Mouse (Mus musculus): ENCODE data around the gene Prkg1. TPM values are rescaled to one million over a fixed set of nuclear protein-coding genes. Genes with fewer than 3 reads are reported as not detected.

Gene Prkg1
- polyA plus RNA-seq, 1 experiment from 2014 or later = 6.0 TPM

GRCm38 (mm10) chr19:31564329-31564728 lies 200.5 kb downstream of the Prkg1 start:
- Histone ChIP-seq H3K9me3 (ENCODE audit: low read depth, low read length) (no peaks in the 10 kb centered on the region), H3K27me3 (ENCODE audit: insufficient read depth, low read length) (no peaks in the 10 kb centered on the region), H3K9ac (no peak overlapping the region), H3K4me1 (ENCODE audit: insufficient read depth) (no peaks in the 10 kb centered on the region), H3K36me3 (ENCODE audit: insufficient read depth) (no peaks in the 10 kb centered on the region), H3K4me3 (ENCODE audit: low read depth, low read length) (no peak overlapping the region), H3K27ac (ENCODE audit: low read depth) (no peak overlapping the region), H3K4me2 (no peak overlapping the region)
- TF ChIP-seq CTCF (IDR thresholded peaks at IDR 0.05; ENCODE audit: low read depth) = no peak
- no peak for DNase-seq
- WGBS = 82% methylated on average over 4 of the region's 4 CpGs
- no peak for ATAC-seq (ENCODE audit: insufficient read depth)

GRCm38 (mm10) chr19:31546063-31546462 lies 218.8 kb downstream of the Prkg1 start:
- TF ChIP-seq CTCF (IDR thresholded peaks at IDR 0.05; ENCODE audit: low read depth) = no peak
- WGBS = 26% methylated on average over 5 of the region's 5 CpGs
- ATAC-seq (ENCODE audit: insufficient read depth) = peak; percentile 87

GRCm38 (mm10) chr19:31531249-31531740 lies 233.5 kb downstream of the Prkg1 start:
- DNase-seq = peak; percentile 72
- no peaks in the 10 kb centered on the region for H3K9me3 ChIP-seq (ENCODE audit: low read depth, low read length)
- H3K4me2 ChIP-seq = no peak overlapping the region
- 38% methylated on average over 7 of the region's 7 CpGs for WGBS
- TF ChIP-seq CTCF (IDR thresholded peaks at IDR 0.05; ENCODE audit: low read depth) = no peak
- 0 out of 2 replicates have a peak, but pooled peaks cover 7% of the 10 kb centered on the region for H3K4me1 ChIP-seq (ENCODE audit: insufficient read depth)
- H3K27me3 ChIP-seq (ENCODE audit: insufficient read depth, low read length) = no peaks in the 10 kb centered on the region
- H3K4me3 ChIP-seq (ENCODE audit: low read depth, low read length) = no peak overlapping the region
- H3K36me3 ChIP-seq (ENCODE audit: insufficient read depth) = no peaks in the 10 kb centered on the region
- H3K27ac ChIP-seq (ENCODE audit: low read depth) = no peak overlapping the region; the same call in 1 of the 2 replicates
- no peak overlapping the region for H3K9ac ChIP-seq
- ATAC-seq (ENCODE audit: insufficient read depth) = peak; percentile 69; the same call in 1 of the 2 replicates

More at GRCm38 (mm10) chr19:31546063-31546462, 218.8 kb downstream of the Prkg1 start:
- Histone ChIP-seq H3K9ac (no peak overlapping the region), H3K27me3 (ENCODE audit: insufficient read depth, low read length) (no peaks in the 10 kb centered on the region), H3K4me3 (ENCODE audit: low read depth, low read length) (no peak overlapping the region), H3K4me1 (ENCODE audit: insufficient read depth) (0 out of 2 replicates have a peak, but pooled peaks cover 4% of the 10 kb centered on the region), H3K36me3 (ENCODE audit: insufficient read depth) (no peaks in the 10 kb centered on the region), H3K4me2 (no peak overlapping the region), H3K9me3 (ENCODE audit: low read depth, low read length) (no peaks in the 10 kb centered on the region; the same call in 1 of the 2 replicates), H3K27ac (ENCODE audit: low read depth) (no peak overlapping the region)
- DNase-seq = peak; percentile 78

DNA sequence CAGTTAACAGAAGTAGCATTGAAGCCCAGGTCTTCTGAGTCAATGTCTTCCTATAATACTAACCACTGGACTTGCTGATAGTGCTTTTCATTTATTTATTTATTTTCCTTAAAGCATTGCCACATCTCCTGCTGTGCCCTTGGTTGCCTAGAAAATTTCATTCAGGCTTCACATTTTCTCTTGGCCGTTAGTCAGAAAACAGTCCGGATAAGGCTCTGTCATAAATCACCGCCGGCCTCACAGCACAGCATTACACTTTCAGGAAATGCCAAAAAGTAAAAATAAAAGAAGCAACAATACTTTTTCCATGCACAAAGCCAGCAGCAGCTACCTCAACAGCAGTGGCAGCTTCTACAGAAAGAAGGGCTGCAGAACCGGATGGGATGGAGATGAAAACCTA lies 234.2 kb downstream of the Prkg1 start:
- whole genome bisulfite sequencing = 21% methylated on average over 5 of the region's 5 CpGs
- peak overlapping the region; percentile 23; the same call in 1 of the 2 replicates for H3K4me2 ChIP-seq
- DNase-seq = peak; percentile 85
- H3K4me3 ChIP-seq (ENCODE audit: low read depth, low read length) = no peak overlapping the region
- 0 out of 2 replicates have a peak, but pooled peaks cover 7% of the 10 kb centered on the region for H3K4me1 ChIP-seq (ENCODE audit: insufficient read depth)
- TF ChIP-seq CTCF (IDR thresholded peaks at IDR 0.05; ENCODE audit: low read depth) = no peak
- H3K27ac ChIP-seq (ENCODE audit: low read depth) = peak overlapping the region; percentile 2; the same call in 1 of the 2 replicates
- H3K36me3 ChIP-seq (ENCODE audit: insufficient read depth) = no peaks in the 10 kb centered on the region
- ATAC-seq (ENCODE audit: insufficient read depth) = peak; percentile 85
- H3K27me3 ChIP-seq (ENCODE audit: insufficient read depth, low read length) = no peaks in the 10 kb centered on the region
- no peak overlapping the region for H3K9ac ChIP-seq
- H3K9me3 ChIP-seq (ENCODE audit: low read depth, low read length) = no peaks in the 10 kb centered on the region

DNA sequence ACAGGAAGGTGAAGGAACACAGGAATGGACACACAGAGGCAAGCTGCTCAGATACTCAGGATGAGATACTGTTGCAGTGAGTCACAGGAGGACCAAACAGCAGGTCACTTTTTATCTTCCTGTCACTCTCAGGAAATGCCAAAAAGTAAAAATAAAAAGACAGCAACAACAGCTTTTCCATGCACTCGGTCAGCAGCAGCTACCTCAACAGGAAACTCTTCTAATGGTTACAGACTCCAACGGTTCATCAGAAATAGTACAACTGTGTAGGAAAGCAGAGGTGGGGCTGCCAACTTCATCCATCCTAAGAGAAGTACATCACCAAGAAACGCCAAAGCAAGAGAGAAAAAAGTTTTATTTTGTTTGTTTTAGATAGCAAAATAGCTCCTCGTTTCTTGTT lies 234.9 kb downstream of the Prkg1 start:
- no peak overlapping the region for H3K4me3 ChIP-seq (ENCODE audit: low read depth, low read length)
- DNase-seq (no peak), ATAC-seq (ENCODE audit: insufficient read depth) (no peak)
- no peak overlapping the region for H3K4me2 ChIP-seq
- H3K9ac ChIP-seq = no peak overlapping the region
- 0 out of 2 replicates have a peak, but pooled peaks cover 7% of the 10 kb centered on the region for H3K4me1 ChIP-seq (ENCODE audit: insufficient read depth)
- WGBS = 26% methylated on average over 4 of the region's 4 CpGs
- no peak overlapping the region for H3K27ac ChIP-seq (ENCODE audit: low read depth)
- TF ChIP-seq CTCF (IDR thresholded peaks at IDR 0.05; ENCODE audit: low read depth) = no peak
- no peaks in the 10 kb centered on the region for H3K36me3 ChIP-seq (ENCODE audit: insufficient read depth)
- H3K9me3 ChIP-seq (ENCODE audit: low read depth, low read length) = no peaks in the 10 kb centered on the region
- H3K27me3 ChIP-seq (ENCODE audit: insufficient read depth, low read length) = no peaks in the 10 kb centered on the region

DNA sequence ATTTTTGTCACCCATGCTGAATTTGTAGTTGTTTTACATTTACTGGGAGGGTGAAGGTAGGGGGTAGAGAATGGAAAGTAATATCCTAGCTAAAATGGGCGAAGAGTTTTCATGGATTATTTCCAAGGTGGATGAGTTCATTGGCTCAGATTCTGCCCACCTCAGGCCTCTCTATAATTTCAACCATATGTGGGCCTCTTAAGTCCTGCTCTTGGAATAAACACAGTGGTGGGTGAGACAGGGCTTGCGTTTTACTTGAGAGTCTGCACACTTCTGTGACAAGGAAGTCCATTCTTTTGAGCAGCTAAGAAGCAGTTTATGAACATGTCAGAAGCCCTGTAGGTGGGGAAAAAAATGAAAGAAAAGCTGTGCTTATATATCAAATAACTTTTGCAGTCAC lies 250.3 kb downstream of the Prkg1 start:
- Histone ChIP-seq H3K27ac (ENCODE audit: low read depth) (no peak overlapping the region), H3K36me3 (ENCODE audit: insufficient read depth) (no peaks in the 10 kb centered on the region), H3K4me3 (ENCODE audit: low read depth, low read length) (no peak overlapping the region), H3K9ac (no peak overlapping the region), H3K4me2 (no peak overlapping the region), H3K9me3 (ENCODE audit: low read depth, low read length) (no peaks in the 10 kb centered on the region), H3K27me3 (ENCODE audit: insufficient read depth, low read length) (no peaks in the 10 kb centered on the region), H3K4me1 (ENCODE audit: insufficient read depth) (no peaks in the 10 kb centered on the region)
- DNase-seq = no peak
- no peak for ATAC-seq (ENCODE audit: insufficient read depth)
- no peak for TF ChIP-seq CTCF (IDR thresholded peaks at IDR 0.05; ENCODE audit: low read depth)
- 62% methylated on average over 2 of the region's 2 CpGs for WGBS

- Histone ChIP-seq H3K27ac (ENCODE audit: low read depth) (no peak overlapping the region), H3K4me1 (ENCODE audit: insufficient read depth) (no peaks in the 10 kb centered on the region), H3K27me3 (ENCODE audit: insufficient read depth, low read length) (no peaks in the 10 kb centered on the region), H3K4me3 (ENCODE audit: low read depth, low read length) (no peak overlapping the region), H3K9ac (no peak overlapping the region), H3K36me3 (ENCODE audit: insufficient read depth) (no peaks in the 10 kb centered on the region), H3K9me3 (ENCODE audit: low read depth, low read length) (no peaks in the 10 kb centered on the region), H3K4me2 (no peak overlapping the region)
- no peak for TF ChIP-seq CTCF (IDR thresholded peaks at IDR 0.05; ENCODE audit: low read depth)
- ATAC-seq (ENCODE audit: insufficient read depth) = no peak
- WGBS = 63% methylated on average over 3 of the region's 3 CpGs
- no peak for DNase-seq
These were observed 257.0 kb downstream of the Prkg1 start for GRCm38 (mm10) chr19:31507831-31508230.
